Mouse (Mus musculus): Measurements from ENCODE around the gene Ndufa9.

- TF ChIP-seq CTCF (IDR thresholded peaks at IDR 0.05; ENCODE audit: low read depth) (peak; percentile 46), EP300 (IDR thresholded peaks at IDR 0.05; ENCODE audit: low read depth) (no peak)
Observed at GRCm38 (mm10) chr6:126791964-126792363, 57.0 kb downstream of the Ndufa9 start.

All from liver, embryonic 14.5 days (tissue).